Mouse (Mus musculus): ENCODE results near the gene Tulp4. TPM values are rescaled to one million over a fixed set of nuclear protein-coding genes. Genes with fewer than 3 reads are reported as not detected.
A peak's percentile ranks its signal among the peaks of the same experiment; 100 is the strongest.

Tulp4 gene
- polyA plus RNA-seq, 1 experiment from 2014 or later = 44.2 TPM

DNA sequence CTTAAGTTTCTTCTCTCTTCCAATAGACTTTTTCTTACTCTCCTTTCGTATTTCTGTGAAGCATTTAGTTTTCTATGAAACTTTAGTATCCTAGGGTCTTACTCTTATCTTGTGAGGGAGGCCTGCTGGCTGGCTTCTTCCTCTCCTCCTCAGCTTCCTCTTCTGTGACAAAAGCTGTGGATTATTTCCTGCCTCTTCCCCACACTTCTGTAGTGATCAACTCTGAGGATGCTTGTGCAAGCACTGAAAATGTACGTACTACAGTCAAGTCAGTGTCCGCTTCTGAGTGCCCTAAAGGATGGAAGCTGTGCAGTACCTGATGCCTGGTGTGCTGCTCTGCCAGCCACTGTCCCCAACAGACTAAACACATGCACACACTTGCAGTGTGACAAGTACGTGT lies 80.4 kb downstream of the Tulp4 start:
- H3K36me3 ChIP-seq (ENCODE audit: inconsistent target) = no peaks in the 10 kb centered on the region
- H3K4me3 ChIP-seq (ENCODE audit: inconsistent target) = no peak overlapping the region
- WGBS (ENCODE audit: missing documents) = 18% methylated on average over 4 of the region's 4 CpGs
- H3K27ac ChIP-seq = peak overlapping the region; percentile 62
- no peaks in the 10 kb centered on the region for H3K79me2 ChIP-seq (ENCODE audit: inconsistent target)

DNA sequence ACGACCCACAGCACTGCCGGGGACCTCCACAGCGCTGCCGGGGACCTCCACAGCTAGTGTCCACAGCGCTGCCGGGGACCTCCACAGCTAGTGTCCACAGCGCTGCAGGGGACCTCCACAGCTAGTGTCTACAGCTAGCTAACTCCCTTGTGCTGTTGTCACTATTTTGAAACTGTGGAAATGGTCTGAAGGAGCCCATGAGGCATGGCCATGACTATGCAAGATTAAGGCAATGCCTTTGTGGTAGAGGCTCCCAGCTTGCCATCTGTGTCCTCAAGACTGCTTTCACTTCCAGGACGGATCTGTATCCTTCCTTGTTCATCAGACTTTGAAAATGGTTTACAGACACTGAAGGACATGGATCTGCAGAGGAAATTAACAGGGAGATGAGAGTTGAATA lies 80.9 kb downstream of the Tulp4 start:
- Histone ChIP-seq H3K27ac (peak overlapping the region; percentile 62), H3K79me2 (ENCODE audit: inconsistent target) (no peaks in the 10 kb centered on the region), H3K4me3 (ENCODE audit: inconsistent target) (no peak overlapping the region), H3K36me3 (ENCODE audit: inconsistent target) (no peaks in the 10 kb centered on the region)
- WGBS (ENCODE audit: missing documents) = 75% methylated on average over 8 of the region's 8 CpGs

DNA sequence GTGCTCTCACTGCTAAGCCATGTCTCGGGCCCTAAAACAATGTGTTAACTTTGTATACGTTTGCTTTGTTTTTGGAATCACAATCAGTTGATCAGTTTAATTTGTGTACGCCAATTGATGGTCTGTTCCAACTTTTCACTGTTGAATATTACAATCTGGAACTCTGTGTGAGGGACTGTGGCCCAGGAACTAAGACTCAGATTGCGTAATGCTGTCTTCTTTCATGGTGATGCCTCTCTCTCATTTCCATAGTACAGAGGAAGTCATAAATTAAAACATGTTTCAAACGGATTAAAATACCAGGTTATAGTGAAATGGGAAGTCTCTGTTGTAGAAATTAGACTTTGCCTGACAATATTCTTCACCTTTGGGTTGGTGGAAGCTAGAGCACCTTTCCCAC lies 83.0 kb downstream of the Tulp4 start:
- Histone ChIP-seq H3K36me3 (ENCODE audit: inconsistent target) (no peaks in the 10 kb centered on the region), H3K4me3 (ENCODE audit: inconsistent target) (no peak overlapping the region), H3K27ac (no peak overlapping the region), H3K79me2 (ENCODE audit: inconsistent target) (no peaks in the 10 kb centered on the region)
- 50% methylated on average over 5 of the region's 5 CpGs for WGBS (ENCODE audit: missing documents)

- Histone ChIP-seq H3K27ac (no peak overlapping the region), H3K79me2 (ENCODE audit: inconsistent target) (no peaks in the 10 kb centered on the region), H3K36me3 (ENCODE audit: inconsistent target) (no peaks in the 10 kb centered on the region), H3K4me3 (ENCODE audit: inconsistent target) (no peak overlapping the region)
- 93% methylated on average over 6 of the region's 6 CpGs for WGBS (ENCODE audit: missing documents)
These were observed 86.0 kb downstream of the Tulp4 start for GRCm38 (mm10) chr17:6192275-6192674.

DNA sequence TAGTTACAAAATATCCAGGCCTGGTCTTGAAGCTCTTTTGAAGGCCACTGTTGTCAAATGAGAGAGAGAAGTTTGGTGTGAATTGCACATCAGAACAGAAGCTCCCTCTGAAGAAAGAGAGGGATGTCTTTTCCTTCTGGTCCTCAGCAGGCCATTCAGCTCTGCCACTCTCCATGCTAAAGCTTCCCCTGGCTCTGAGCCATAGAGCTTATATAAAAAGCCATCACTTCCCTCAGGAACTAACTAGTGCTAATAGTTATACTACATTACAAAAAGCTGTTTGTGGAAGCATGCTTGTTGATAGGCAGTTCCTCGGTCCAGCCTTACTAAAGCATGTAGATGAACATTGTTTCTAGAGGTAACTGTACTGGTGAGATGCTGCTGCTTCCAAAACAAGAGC lies 89.2 kb downstream of the Tulp4 start:
- Histone ChIP-seq H3K36me3 (ENCODE audit: inconsistent target) (0 out of 2 replicates have a peak, but pooled peaks cover 4% of the 10 kb centered on the region), H3K27ac (no peak overlapping the region), H3K4me3 (ENCODE audit: inconsistent target) (no peak overlapping the region), H3K79me2 (ENCODE audit: inconsistent target) (no peaks in the 10 kb centered on the region)
- WGBS (ENCODE audit: missing documents) = 63% methylated on average over 1 of the region's 1 CpGs

DNA sequence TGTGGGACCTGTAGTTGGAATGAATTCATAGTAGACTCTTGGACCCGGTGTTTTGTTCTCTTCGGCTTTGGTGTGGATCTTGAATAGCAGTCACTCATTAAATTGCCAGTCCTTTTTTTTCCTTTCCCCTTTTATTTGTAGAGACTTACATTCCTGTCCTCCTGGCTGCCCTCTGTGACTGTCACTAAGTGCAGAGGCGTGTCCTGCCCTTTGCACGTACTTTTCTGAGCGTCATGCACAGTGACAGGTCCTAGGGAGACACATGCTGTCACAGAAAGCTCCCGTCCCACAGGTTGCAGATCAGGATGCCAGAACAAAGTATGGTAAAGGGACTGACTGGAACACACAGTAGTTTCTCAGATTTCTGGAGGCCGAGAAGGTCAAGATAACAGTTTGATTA lies 91.3 kb downstream of the Tulp4 start:
- WGBS (ENCODE audit: missing documents) = 96% methylated on average over 7 of the region's 7 CpGs
- H3K79me2 ChIP-seq (ENCODE audit: inconsistent target) = no peaks in the 10 kb centered on the region
- no peak overlapping the region for H3K4me3 ChIP-seq (ENCODE audit: inconsistent target)
- H3K27ac ChIP-seq = no peak overlapping the region
- H3K36me3 ChIP-seq (ENCODE audit: inconsistent target) = peaks cover 15% of the 10 kb centered on the region; the same call in 1 of the 2 replicates

GRCm38 (mm10) chr17:6198670-6199069 lies 92.4 kb downstream of the Tulp4 start:
- no peak overlapping the region for H3K27ac ChIP-seq
- H3K79me2 ChIP-seq (ENCODE audit: inconsistent target) = no peaks in the 10 kb centered on the region
- WGBS (ENCODE audit: missing documents) = 84% methylated on average over 6 of the region's 6 CpGs
- no peak overlapping the region for H3K4me3 ChIP-seq (ENCODE audit: inconsistent target)
- H3K36me3 ChIP-seq (ENCODE audit: inconsistent target) = peaks cover 15% of the 10 kb centered on the region; the same call in 1 of the 2 replicates

- peaks cover 15% of the 10 kb centered on the region; the same call in 1 of the 2 replicates for H3K36me3 ChIP-seq (ENCODE audit: inconsistent target)
- 70% methylated on average over 4 of the region's 4 CpGs for WGBS (ENCODE audit: missing documents)
- no peaks in the 10 kb centered on the region for H3K79me2 ChIP-seq (ENCODE audit: inconsistent target)
- no peak overlapping the region for H3K4me3 ChIP-seq (ENCODE audit: inconsistent target)
- H3K27ac ChIP-seq = no peak overlapping the region
These were observed 92.9 kb downstream of the Tulp4 start for GRCm38 (mm10) chr17:6199166-6199565.

DNA sequence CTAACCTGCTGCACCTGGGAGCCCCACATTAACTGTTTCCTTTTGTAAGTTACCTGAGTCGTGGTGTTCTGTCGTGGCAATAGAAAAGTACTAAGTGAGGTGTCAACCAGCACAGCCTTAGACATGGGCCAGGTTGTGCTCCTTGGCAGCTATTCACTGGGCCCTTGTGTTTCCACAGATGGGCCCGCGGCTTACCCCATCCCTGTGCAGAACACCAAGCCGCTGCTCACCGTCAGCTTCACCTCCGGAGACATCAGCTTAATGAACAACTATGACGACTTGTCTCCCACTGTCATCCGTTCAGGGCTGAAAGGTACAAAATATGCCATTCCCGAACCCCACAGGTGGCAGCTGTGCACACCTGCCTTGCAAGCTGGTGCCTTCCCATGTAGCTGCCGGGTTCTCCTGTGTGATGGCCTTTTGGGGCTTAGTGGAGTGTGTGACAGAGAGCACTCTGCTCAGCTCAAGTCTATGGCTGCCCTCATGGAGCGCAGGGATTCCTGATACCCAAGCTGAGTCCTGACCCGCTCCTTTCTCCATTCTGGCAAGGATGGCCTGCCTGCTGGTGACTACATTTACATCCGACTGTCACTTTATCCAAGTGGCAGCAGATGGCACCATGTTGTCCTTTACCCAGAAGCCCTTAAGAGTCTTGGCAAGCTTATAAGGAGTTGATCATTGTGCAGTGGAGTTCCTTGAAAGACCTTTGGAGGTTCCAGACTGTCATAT lies 95.4 kb downstream of the Tulp4 start:
- H3K79me2 ChIP-seq (ENCODE audit: inconsistent target) = no peaks in the 10 kb centered on the region
- H3K27ac ChIP-seq = no peak overlapping the region
- no peak overlapping the region for H3K4me3 ChIP-seq (ENCODE audit: inconsistent target)
- H3K36me3 ChIP-seq (ENCODE audit: inconsistent target) = peaks cover 15% of the 10 kb centered on the region; the same call in 1 of the 2 replicates
- WGBS (ENCODE audit: missing documents) = 94% methylated on average over 14 of the region's 14 CpGs

DNA sequence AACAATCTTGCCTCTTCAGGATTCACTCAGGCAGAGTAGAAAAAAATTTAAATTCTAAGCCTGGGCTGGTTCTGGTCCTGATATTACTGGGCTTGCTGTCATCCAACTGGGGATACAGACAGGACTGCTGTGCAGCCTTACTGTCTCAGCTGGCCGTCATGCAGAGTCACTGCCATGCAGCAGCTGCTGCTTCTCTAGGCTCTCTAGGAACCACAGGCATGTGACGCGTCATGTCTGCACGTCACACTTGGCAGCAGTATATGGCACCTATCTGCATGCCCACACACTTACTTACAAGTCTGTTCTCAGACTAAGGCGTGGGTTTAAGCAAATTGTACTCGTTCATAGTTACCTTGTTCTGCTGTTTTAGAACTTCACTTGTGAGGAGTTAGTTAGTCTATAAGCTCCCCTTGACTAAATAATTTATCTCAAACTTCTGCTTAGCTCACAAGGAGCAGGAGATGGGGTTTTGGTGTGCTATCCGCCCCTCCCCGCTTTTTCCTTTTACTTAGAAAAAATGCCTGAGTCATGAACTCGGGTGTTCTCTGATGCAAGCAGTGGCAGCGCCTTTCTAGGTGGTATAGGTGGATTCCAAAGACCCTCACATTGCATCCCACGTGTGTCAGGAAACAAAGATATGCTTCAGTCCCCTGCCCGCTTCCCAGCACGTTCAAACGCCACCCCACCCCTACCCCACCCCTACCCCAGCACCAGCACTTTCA lies 96.3 kb downstream of the Tulp4 start:
- WGBS (ENCODE audit: missing documents) = 45% methylated on average over 12 of the region's 14 CpGs
- Histone ChIP-seq H3K4me3 (ENCODE audit: inconsistent target) (no peak overlapping the region), H3K79me2 (ENCODE audit: inconsistent target) (no peaks in the 10 kb centered on the region), H3K27ac (no peak overlapping the region), H3K36me3 (ENCODE audit: inconsistent target) (peaks cover 24% of the 10 kb centered on the region; the same call in 1 of the 2 replicates)

GRCm38 (mm10) chr17:6203126-6203525 lies 96.9 kb downstream of the Tulp4 start:
- Histone ChIP-seq H3K4me3 (ENCODE audit: inconsistent target) (no peak overlapping the region), H3K79me2 (ENCODE audit: inconsistent target) (no peaks in the 10 kb centered on the region), H3K27ac (no peak overlapping the region), H3K36me3 (ENCODE audit: inconsistent target) (peaks cover 27% of the 10 kb centered on the region; the same call in 1 of the 2 replicates)
- WGBS (ENCODE audit: missing documents) = 94% methylated on average over 7 of the region's 7 CpGs

- H3K27ac ChIP-seq = no peak overlapping the region
- H3K79me2 ChIP-seq (ENCODE audit: inconsistent target) = no peaks in the 10 kb centered on the region
- H3K36me3 ChIP-seq (ENCODE audit: inconsistent target) = peaks cover 22% of the 10 kb centered on the region; the same call in 1 of the 2 replicates
- no peak overlapping the region for H3K4me3 ChIP-seq (ENCODE audit: inconsistent target)
- 62% methylated on average over 4 of the region's 4 CpGs for WGBS (ENCODE audit: missing documents)
These were observed 97.6 kb downstream of the Tulp4 start for GRCm38 (mm10) chr17:6203795-6204194.

GRCm38 (mm10) chr17:6211721-6212120 lies 105.5 kb downstream of the Tulp4 start:
- 100% methylated on average over 1 of the region's 1 CpGs for WGBS (ENCODE audit: missing documents)
- Histone ChIP-seq H3K4me3 (ENCODE audit: inconsistent target) (no peak overlapping the region), H3K36me3 (ENCODE audit: inconsistent target) (peaks cover 25% of the 10 kb centered on the region)

GRCm38 (mm10) chr17:6215640-6216039 lies 109.4 kb downstream of the Tulp4 start:
- peaks cover 14% of the 10 kb centered on the region for H3K36me3 ChIP-seq (ENCODE audit: inconsistent target)
- H3K27ac ChIP-seq = peak overlapping the region; percentile 48
- no peak overlapping the region for H3K4me3 ChIP-seq (ENCODE audit: inconsistent target)
- WGBS (ENCODE audit: missing documents) = 59% methylated on average over 4 of the region's 4 CpGs
- no peaks in the 10 kb centered on the region for H3K79me2 ChIP-seq (ENCODE audit: inconsistent target)

More at GRCm38 (mm10) chr17:6211721-6212120, 105.5 kb downstream of the Tulp4 start:
- H3K27ac ChIP-seq = no peak overlapping the region
- H3K79me2 ChIP-seq (ENCODE audit: inconsistent target) = no peaks in the 10 kb centered on the region

DNA sequence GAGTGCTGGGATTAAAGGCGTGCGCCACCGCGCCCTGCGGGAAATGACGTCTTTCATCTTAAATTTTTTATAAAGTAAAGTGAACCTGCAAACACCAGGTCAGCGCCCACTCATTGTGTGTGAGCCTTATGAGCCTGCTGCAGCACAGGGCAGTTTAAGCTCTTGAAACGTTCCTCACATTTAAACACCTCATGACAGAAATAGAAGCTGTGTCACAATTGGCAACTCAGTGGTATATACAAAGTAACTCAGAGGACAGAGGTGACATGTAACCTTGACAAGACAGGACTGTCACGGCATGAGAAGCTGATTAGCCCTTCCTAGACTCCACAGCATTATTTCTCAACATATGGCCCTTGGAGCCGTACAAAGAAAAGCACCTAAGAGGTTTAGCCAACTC lies 110.3 kb downstream of the Tulp4 start:
- WGBS (ENCODE audit: missing documents) = 94% methylated on average over 10 of the region's 10 CpGs
- peak overlapping the region; percentile 48 for H3K27ac ChIP-seq
- no peaks in the 10 kb centered on the region for H3K79me2 ChIP-seq (ENCODE audit: inconsistent target)
- no peak overlapping the region for H3K4me3 ChIP-seq (ENCODE audit: inconsistent target)
- peaks cover 14% of the 10 kb centered on the region for H3K36me3 ChIP-seq (ENCODE audit: inconsistent target)

Data from macrophage (primary cell).